Mouse (Mus musculus): ENCODE results near the gene Cidec.

The Cidec gene

GRCm38 (mm10) chr6:113418441-113419198 lies 16.9 kb downstream of the Cidec start:
- DNase-seq (ENCODE audit: extremely low read depth, insufficient read length, low spot score), result no peak

- no peak for DNase-seq (ENCODE audit: extremely low read depth, insufficient read length, low spot score)
Measured at GRCm38 (mm10) chr6:113416416-113416815, 19.1 kb downstream of the Cidec start.

GRCm38 (mm10) chr6:113410001-113410400 lies 25.6 kb downstream of the Cidec start:
- no peak for DNase-seq (ENCODE audit: extremely low read depth, insufficient read length, low spot score)

- DNase-seq (ENCODE audit: extremely low read depth, insufficient read length, low spot score), result no peak
Measured at GRCm38 (mm10) chr6:113406683-113407082, 28.9 kb downstream of the Cidec start.

- DNase-seq (ENCODE audit: extremely low read depth, insufficient read length, low spot score), result no peak
Measured at GRCm38 (mm10) chr6:113405483-113405882, 30.1 kb downstream of the Cidec start.

- no peak for DNase-seq (ENCODE audit: extremely low read depth, insufficient read length, low spot score)
Measured at GRCm38 (mm10) chr6:113404649-113405448, 30.7 kb downstream of the Cidec start.

GRCm38 (mm10) chr6:113402094-113402493 lies 33.5 kb downstream of the Cidec start:
- DNase-seq (ENCODE audit: extremely low read depth, insufficient read length, low spot score), result no peak

- no peak for DNase-seq (ENCODE audit: extremely low read depth, insufficient read length, low spot score)
Measured at GRCm38 (mm10) chr6:113396270-113397030, 39.1 kb downstream of the Cidec start.

- DNase-seq (ENCODE audit: extremely low read depth, insufficient read length, low spot score), result no peak
Measured at GRCm38 (mm10) chr6:113395501-113395900, 40.1 kb downstream of the Cidec start.

GRCm38 (mm10) chr6:113394811-113395210 lies 40.7 kb downstream of the Cidec start:
- DNase-seq (ENCODE audit: extremely low read depth, insufficient read length, low spot score), result no peak

- no peak for DNase-seq (ENCODE audit: extremely low read depth, insufficient read length, low spot score)
Measured at GRCm38 (mm10) chr6:113393951-113394350, 41.6 kb downstream of the Cidec start.

- no peak for DNase-seq (ENCODE audit: extremely low read depth, insufficient read length, low spot score)
Measured at GRCm38 (mm10) chr6:113392387-113393071, 43.0 kb downstream of the Cidec start.

GRCm38 (mm10) chr6:113392015-113392386 lies 43.6 kb downstream of the Cidec start:
- DNase-seq (ENCODE audit: extremely low read depth, insufficient read length, low spot score), result no peak

- no peak for DNase-seq (ENCODE audit: extremely low read depth, insufficient read length, low spot score)
Measured at GRCm38 (mm10) chr6:113390715-113391114, 44.8 kb downstream of the Cidec start.

GRCm38 (mm10) chr6:113388960-113389359 lies 46.6 kb downstream of the Cidec start, which contains the start of gene Ttll3:
TSS of gene Ttll3 (plus strand) at chr6:113389260.
- no peak for DNase-seq (ENCODE audit: extremely low read depth, insufficient read length, low spot score)

- no peak for DNase-seq (ENCODE audit: extremely low read depth, insufficient read length, low spot score)
Measured at GRCm38 (mm10) chr6:113386025-113386424, 49.5 kb downstream of the Cidec start.

- DNase-seq (ENCODE audit: extremely low read depth, insufficient read length, low spot score), result no peak
Measured at GRCm38 (mm10) chr6:113385160-113385714, 50.3 kb downstream of the Cidec start.

GRCm38 (mm10) chr6:113384351-113384927 lies 51.1 kb downstream of the Cidec start:
- DNase-seq (ENCODE audit: extremely low read depth, insufficient read length, low spot score), result no peak

- DNase-seq (ENCODE audit: extremely low read depth, insufficient read length, low spot score), result no peak
Measured at GRCm38 (mm10) chr6:113380480-113380879, 55.1 kb downstream of the Cidec start.

- no peak for DNase-seq (ENCODE audit: extremely low read depth, insufficient read length, low spot score)
Measured at GRCm38 (mm10) chr6:113379246-113379645, 56.3 kb downstream of the Cidec start.

All from 3134 (cell line).